Mouse (Mus musculus) gastrocnemius, adult 18-20 months (tissue): ENCODE data around the gene Cox4i2. TPM values are rescaled to one million over a fixed set of nuclear protein-coding genes. Genes with fewer than 3 reads are reported as not detected.
A peak's percentile ranks its signal among the peaks of the same experiment; 100 is the strongest.

Experiments
- DNase-seq: peaks from one replicate; pipeline ENCODE4 v3.0.0; 2021; ENCODE audit warnings: low spot score
- total RNA-seq, 2 experiments: library from RNA; stranded (reverse); gene quantifications; 2 replicates each; pipeline ENCODE4 v1.2.3; 2021

The Cox4i2 gene
- total RNA-seq, 2 experiments from 2014 or later, result 2.6 to 3.5 TPM

DNA sequence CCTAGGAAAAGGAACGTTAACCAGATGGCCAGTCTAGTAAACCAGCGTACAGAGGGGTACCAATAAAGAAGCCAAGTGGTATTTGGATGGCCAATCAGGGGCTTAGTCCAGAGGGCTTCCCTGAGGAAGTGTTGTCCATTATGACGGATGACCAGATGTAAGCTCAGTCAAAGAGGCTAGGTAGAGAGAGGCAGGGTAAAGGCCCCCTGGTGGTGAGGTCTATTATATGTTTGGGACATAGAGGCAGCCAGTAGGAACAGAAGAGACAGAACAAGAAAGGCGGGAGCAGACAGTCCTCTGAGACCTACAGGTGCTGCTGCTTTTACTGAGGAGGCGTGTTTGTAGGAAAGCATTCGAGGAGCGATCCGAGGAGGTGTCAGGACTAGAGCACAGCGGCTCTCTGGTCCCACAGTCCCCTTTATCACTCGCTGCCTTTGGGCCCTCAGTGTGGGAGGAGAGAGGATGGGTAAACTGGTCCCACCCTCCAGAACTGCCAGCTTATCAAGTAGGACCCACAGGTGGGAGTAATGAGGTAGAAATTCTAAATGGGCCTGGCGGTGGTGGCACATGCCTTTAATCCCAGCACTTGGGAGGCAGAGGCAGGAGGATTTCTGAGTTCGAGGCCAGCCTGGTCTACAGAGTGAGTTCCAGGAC is 13.8 kb downstream of the Cox4i2 start:
- DNase-seq, result peak; percentile 59

DNA sequence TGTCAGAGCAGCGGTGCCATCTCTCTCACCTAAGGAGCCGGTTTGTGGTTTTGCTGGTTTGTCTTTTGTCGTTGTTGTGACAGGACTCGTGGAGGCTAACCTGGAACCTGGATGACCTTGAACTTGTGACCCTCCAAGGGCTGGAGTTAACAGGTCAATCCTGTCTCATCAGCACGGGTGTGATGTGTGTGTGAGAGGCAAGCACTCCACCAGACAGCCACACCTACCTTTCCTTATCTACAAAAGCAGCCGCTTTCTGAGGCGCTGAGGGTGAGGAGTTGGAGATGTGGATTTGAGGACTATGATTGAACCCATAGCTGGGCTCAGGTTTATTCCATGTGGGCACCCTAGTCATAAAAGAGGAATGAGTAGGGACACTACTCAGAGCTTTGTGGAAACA is 15.7 kb downstream of the Cox4i2 start:
- no peak for DNase-seq

DNA sequence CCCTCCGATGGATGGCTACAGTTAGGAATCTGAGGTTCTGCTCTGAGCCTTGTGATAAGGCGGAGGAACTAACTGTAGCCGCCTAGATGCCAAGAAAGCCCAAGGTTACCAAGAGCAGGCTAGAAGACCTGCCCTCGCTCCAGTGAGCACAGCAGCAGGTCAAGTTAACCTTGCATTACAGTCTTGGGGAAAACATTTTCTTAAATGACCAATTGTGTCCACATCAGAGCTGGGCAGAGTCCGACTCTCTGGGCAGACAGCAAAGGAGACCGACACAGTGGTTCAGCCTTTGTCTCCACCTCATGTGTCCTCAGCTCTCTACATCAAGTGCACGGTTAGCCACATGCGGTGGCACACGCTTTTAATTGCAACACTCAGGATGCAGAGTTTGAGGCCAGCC is 17.6 kb downstream of the Cox4i2 start:
- no peak for DNase-seq

DNA sequence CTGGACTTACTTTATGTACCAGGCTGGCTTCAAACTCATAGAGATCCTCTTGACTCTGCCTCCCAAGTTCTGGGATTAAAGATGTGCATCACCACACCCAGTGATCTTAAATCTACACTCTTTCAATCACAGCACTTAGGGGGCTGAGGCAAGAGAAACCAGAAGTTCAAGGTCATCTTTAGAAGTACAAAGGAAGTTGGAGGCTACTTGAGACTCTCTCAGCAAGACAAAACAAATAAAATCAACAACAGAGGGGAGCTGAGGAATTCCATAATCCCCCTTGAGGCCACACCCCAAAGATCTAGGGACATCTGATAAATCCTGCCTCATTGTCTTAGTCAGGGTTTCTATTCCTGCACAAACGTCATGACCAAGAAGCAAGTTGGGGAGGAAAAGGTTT is 18.3 kb downstream of the Cox4i2 start:
- DNase-seq, result no peak

DNA sequence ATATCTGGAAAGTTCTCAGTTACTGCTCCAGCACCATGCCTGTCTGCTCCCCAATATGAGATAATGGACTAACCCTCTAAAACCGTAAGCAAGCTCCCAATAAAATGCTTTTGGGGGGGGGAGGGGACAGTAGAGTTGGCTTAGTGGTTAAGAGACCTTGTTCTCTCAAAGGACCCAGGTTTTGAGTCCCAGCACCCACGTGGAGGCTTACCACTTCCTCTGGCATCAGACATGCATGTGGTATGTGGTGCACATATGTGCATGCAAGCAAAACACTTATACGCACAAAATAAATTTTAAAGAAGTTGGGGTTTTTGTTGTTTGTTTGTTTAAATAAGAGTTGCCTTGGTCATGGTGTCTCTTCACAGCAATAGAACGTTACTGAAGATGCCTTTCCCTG is 21.4 kb downstream of the Cox4i2 start:
- no peak for DNase-seq

DNA sequence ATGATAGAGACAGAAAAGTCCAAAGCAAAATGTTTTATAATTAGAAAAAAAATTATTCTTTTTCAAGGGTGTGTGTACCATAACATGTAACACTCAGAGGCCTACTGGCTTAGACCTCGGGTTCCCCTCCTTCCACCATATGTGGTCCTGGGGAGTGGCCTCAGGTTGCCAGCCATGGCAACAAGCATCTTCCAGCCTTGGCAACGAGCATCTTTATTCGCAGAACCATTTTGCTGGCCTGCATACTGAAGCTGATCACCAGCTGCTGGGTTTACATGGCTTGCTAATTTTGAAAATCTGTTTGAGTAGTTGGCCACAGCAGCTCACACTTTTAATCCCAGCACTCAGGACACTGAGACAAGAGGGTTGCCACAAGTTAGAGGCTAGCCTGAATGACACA is 22.0 kb downstream of the Cox4i2 start:
- DNase-seq, result no peak

DNA sequence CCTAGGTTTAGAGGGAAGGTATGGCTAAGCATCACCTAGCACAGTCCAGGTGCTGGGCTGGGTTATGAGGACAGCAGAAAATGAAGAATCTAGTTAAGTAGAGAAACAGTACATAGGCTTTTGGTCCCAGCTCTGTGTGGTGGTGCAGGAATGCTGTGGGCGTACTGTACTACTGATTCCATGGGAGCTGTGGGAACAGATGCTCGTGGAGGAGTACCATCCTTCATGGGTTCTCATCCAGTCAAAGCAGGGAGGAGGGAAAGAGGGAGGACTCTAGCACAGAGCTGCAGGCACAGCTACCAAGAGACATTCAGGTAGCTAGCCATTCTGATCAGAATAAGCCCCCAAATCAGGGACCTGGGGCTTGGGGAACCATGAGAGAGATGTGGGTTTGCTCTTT is 22.5 kb downstream of the Cox4i2 start:
- DNase-seq, result no peak

DNA sequence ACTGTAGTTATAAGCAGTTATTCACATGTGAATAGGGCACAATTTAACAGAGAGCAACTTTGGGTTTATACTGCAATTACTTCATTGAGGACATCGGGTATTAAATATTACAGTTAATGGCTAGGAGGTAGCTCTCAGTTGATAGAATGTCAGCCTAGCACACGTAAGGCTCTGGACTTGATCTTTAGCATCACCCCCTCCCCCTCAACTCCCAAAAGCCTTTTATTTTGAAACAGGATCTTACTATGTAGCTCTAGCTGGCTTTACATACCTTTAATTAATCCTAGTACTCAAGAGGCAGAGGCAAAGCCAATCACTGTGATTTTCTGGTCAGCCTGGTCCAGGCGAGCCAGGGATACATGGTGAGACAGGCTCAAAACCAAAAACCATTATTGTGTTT is 23.1 kb downstream of the Cox4i2 start:
- no peak for DNase-seq

DNA sequence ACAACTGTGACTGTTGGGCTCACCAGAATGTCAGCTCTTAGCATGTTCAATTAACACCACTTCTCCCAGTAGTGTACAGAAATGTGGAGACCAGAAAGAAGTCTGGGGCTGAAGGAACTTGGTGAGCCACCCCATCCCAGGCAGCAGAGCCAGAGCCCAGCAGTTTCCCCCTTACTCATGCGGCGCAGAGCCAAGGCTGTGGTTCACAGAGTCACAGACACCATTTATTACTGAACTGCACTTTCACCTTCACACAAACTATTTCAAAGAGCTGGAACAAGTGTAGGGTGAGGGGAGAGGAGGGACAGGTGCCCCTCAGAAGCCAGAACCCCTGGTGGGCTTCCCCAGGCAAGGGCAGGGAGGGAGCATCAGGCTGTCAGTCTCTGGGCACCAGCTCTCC is 26.5 kb downstream of the Cox4i2 start:
- no peak for DNase-seq

DNA sequence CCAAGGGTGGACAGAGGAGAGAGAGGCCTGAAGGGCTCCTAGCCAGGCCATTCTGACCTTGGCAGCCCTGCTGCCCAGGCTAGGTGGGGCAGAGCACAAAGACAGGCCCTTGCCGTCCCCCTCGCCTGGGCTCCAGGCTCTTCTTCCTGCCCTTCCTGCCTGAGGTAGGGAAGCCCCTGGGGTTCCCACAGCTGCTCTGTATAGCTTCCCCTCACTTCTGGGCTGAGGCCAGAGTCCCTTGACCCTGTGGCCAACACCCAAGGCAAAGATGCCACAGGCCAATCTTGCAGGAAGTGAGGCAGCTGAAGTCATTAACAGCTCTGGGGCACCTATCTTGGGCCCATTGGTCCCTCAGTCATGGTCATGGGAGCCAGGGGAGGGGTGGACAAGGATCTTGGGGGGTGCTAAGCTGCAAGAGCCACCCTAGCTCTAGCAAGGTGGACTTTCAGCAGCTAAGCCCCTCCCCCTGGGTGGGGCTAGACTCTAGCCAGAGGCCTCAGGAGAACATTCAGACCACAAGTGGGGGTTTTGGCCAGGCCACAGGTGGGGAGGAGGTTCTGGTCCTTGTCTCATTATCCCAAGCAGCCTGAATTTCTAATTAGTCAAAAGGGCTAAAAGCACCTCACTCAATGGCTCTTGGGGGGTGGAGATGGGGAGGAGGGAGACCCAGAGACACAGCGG is 27.2 kb downstream of the Cox4i2 start:
- DNase-seq, result no peak

DNA sequence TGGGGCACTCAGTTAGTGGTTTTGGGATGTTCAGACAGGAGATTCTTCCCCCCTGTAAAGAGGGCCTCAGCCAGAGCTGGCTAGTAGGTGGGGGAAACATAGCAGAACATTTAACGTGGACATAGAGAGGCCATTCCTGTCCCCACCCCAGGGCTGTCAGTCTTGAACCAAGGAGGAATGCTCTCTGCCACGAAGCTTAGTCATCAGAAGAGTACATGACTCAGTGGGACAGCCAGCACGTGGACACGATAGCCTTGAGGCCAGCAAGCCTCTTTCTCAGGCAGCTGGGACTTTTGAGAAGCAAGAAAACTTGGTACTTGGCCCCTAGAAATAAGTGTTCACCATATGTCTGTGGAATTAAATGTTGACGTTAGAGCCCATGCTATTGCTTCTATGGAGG is 28.7 kb downstream of the Cox4i2 start:
- no peak for DNase-seq

DNA sequence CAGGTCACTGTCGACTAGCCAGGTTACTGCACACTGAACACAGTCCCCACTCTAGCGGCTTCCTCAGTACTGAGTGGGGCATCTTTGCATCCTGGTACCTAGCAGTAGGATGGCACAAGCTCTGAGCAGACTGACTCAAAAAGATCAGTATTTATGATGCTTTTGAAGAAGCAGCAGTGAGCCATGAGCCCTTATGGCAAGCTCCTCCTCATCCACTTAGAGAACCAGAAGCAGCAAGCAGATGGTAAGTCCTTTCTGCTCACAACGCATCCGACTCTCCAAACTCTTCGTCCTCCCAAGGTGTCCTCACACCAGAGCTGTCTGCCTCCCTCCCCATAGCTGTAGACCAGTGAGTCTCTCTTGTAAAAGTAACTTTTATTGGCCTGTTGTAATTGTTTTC is 29.3 kb downstream of the Cox4i2 start:
- DNase-seq, result no peak

DNA sequence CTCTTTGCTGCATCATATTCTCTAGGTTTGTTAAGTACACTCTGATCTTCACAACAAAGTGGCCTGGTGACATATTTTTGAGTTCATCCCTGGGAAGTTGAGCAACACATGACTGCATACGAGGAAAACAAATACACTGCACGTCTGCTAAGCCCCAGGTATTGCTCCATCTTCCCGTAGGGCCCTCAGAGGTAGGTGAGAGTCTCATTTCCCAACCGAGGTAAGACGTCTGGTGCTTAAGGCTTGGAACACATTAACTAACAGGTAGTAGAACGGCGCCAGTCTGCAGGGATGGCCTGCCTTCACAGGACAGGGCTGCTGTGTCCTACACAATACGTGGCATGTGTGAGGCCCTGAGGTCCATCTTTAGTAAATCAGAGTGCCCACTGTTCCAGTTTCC is 30.7 kb downstream of the Cox4i2 start:
- DNase-seq, result no peak

DNA sequence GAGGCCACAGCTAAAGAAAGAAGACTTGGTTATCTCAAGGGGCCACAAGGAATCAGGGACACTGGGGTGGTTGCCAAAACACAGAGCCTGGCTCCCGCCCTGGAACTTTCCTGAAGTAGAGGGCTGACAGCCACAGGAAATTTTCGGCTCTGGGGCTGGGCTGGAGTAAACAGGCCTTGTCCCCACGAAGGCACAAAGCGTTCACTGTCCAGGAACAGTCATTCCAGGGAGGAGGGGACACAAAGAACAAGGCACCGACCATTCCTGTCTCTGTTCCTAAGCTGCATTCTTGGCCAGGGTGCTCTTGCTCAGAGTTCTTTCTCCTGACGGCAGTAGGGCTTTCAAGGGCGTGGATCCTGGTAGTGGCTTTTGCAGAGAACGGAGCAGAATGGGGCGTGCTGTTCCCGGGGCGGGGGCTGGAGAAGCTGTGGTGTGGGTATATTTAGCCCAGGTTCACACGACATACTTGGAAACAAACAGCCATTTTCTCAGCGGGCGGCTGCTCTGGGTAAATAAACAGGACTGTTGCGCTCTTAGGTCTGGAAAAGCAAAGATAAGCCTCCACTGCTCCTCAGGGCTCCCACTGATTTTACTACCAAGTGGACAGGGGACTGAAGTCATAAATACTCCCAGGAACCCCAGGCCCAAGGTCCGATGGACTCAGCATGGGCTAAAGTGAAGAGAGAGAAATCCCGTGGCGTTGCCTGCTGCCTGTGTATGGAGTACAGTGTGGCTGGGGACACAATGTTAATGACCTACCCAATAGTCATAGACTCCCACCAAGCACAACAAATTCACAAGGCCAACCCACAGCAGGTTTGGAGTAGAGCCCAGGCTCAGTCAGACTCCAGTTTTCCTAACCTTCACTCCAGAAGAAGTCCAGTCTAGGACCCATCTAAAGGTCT is 31.7 kb downstream of the Cox4i2 start:
- peak; percentile 88 for DNase-seq

DNA sequence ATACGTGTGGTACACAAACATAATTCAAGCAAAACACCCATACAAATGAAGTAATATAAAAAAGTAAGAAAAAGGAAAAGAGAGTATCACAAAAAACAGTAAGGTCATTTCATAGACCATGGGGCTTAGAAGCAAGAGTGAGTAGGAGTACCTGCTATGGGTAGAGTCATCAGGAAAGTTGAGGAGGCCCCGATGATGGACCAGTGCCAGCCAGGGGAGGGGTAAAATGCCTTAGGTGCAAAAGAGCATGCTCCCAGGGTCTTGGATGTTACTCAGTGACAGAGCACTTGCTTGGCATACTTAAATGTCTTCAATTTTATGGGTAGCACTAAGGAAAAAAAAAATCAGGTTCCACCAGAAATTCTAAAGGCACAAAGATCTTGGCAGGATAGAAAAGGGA is 33.2 kb downstream of the Cox4i2 start:
- no peak for DNase-seq

DNA sequence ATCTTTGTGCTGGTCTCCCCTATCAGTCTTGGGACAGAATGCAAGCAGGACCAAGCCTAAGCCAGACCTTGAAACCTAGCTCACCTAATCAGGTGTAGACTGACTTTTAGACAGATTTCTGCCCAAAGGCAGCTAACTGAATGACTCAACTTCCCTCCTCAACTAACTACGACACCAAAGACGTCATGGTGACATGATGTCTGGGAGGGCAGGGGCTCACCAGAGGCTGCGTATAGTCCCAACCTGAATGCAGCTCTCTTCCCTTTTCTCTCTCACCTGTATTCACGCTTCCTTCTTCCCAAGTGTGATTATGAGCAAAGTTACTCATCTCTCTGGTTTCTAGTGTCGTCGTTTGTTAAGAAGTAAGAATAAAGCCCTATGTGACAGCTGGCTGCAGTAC is 33.6 kb downstream of the Cox4i2 start:
- DNase-seq, result no peak

DNA sequence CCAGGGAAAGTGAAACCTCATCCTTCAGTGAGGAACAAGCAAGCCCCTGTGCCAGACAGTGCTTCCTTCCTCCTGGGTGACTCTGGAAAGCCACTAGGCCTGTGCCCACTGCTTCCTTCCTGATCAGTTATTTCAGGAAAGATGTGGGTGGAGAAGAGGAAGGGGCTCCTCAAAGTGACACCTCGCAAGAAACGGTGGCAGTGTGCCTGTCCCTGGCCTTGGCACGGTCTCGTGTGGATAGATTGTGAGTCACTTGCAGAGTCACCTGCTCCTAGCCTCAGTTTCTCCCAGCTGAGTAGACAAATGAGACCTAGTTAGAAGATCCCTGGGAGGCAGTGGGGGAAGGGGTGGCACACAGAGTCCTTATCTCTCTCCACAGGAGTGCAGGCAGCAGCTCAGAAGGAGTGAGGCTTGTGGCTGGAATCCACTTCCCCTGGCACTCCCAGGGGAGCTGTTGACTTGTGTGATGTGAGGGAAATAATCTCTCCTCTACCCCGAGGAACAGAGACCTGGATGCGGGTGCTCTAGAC is 35.0 kb downstream of the Cox4i2 start:
- DNase-seq, result peak; percentile 26

DNA sequence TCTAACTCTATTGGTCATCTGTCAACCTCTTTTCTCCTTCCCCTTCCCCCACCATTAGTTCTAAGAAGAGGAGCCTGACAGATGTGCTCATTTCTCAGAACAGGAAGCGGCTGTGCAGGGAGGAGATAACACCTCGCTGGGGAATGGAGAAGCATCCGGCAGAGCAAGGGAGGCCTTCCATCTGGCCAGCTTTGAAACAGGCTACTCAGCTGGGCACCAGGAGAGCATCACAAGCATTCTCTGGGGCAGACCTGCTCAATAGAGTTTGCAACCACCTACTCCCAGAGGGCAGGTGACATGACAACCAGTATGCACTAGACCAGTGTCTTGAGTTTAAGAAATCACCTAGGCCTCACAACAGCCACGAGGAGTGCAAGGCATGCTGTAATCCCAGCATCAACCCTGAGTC is 35.6 kb downstream of the Cox4i2 start:
- peak; percentile 28 for DNase-seq

DNA sequence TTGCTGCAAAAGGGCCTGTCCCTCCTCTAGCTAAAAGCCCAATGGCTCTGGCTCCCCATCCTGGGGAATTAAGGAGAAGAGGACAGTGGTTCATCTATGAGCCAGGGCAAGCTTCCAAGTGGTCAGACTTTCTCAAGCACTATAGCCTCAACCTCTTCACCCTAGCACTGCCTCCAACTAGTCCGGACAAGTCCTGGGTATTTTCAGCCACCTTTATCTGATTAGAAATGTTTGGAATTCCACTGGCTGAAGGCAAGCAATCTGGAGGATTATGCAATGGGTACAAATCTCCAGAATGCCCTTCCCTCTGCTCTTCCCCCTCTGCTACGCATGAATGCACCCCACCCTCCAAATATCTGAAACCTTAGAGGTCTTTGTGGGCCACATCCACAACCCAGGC is 38.5 kb downstream of the Cox4i2 start:
- no peak for DNase-seq

DNA sequence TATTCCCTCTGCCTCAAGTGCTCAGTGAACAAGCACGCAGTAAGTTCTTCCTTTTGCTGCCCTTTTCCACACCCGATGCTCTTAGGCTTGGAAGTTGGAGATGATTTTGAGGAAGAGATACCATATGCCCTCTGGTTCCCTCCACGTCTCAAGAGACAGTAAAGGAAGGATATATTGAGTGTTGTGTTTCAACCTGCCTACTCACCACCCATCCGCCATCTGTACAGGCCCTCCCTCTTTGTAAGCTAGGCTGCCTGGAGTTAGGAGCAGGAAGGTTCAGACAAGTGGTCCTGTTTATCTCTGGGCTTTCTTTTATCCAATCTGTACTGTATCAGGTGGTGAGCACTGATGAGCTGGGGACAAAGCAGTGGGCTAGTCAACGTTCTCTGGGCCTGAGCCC is 39.4 kb downstream of the Cox4i2 start:
- no peak for DNase-seq

DNA sequence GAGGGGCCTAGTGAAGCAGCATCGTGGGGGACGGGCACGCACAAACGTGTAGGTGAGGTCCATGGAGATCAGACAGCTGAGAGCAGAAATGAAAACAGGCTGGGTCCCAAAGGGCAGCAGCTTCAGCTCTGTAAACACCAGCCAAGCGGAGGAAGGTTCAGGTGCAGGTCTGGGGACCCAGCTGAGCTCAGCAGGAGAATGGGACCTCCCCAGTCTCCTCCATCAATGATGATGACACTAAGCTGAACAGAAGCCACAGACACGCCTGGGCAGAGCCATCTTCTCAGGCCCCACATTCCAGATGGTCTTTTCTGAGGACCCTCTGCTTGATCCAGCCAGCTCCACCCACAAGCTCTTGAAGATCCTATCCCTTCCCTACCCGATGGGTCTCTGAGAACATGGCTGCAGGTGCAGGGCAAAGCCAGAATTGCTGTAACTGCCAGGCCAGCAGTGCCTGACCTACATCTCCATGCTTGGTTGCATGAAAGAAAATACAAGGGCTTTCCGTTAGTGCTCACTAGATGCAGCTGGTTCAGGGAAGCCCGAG is 40.4 kb downstream of the Cox4i2 start:
- DNase-seq, result no peak

DNA sequence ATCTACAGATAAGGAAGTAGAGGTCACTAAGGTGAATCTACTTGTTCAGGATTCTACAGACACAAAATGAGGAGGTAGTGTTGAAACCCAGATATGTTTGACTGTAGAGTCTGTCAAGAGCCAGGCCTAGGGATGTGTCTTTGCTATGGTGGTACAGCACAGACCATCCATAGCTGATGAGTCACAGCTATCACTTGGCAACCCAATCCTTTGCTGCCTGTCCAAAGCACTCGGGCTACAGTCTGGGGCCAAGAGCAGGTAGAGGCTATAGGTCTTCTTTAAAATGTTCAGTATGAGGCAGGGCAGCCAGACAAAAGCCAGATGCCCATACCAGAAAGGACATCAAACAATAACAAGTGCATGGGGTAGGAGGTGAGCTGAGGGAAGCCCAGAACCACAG is 43.6 kb downstream of the Cox4i2 start:
- DNase-seq, result no peak
